Mouse (Mus musculus) central nervous system, embryonic 11.5 days (tissue): ENCODE results near the gene Rhox3a2. TPM values are rescaled to one million over a fixed set of nuclear protein-coding genes. Genes with fewer than 3 reads are reported as not detected.

Experiments used
- polyA plus RNA-seq: library from polyadenylated mRNA; depleted of rRNA; stranded (reverse); fragments of >200 nt; gene quantifications from 2 replicates; pipeline ENCODE4 v1.2.3, GENCODE M21; 2012; rRNA removed

The Rhox3a2 gene
- not detected in 2 replicates for polyA plus RNA-seq

GRCm38 (mm10) chrX:37379728-37380127, at the start of gene Rhox3a2:
Gene Rhox3a2 (plus strand): TSS chrX:37380028.

GRCm38 (mm10) chrX:37390548-37390947, 10.7 kb downstream of the Rhox3a2 start, which contains the start of gene Rhox4a2:
Gene Rhox4a2 (plus strand): TSS chrX:37390848.

GRCm38 (mm10) chrX:37411767-37412166, 31.9 kb downstream of the Rhox3a2 start, which contains the start of gene Rhox2b:
Gene Rhox2b (plus strand): TSS chrX:37412067.

GRCm38 (mm10) chrX:37432194-37432593, 52.4 kb downstream of the Rhox3a2 start, which contains the start of gene Rhox4b:
Gene Rhox4b (plus strand): TSS chrX:37432494.

Other genes starting within 250 kb of the Rhox3a2 start
- gene Akap14, start 211.2 kb upstream of the Rhox3a2 start, polyA plus RNA-seq = 0.09 and 0.16 TPM in 2 replicates
- 149 and 294 TPM in 2 replicates for gene Ndufa1, start 188.9 kb upstream of the Rhox3a2 start, polyA plus RNA-seq
- 8.6 and 11.1 TPM in 2 replicates for gene Rnf113a1, start 188.8 kb upstream of the Rhox3a2 start, polyA plus RNA-seq
- gene Gm9, start 169.0 kb upstream of the Rhox3a2 start, polyA plus RNA-seq = not detected in 2 replicates
- gene Rhox1, start 157.8 kb upstream of the Rhox3a2 start, polyA plus RNA-seq = not detected in 2 replicates
- 0.20 and 0.58 TPM in 2 replicates for gene Rhox2a, start 135.1 kb upstream of the Rhox3a2 start, polyA plus RNA-seq
- gene Rhox3a, start 130.1 kb upstream of the Rhox3a2 start, polyA plus RNA-seq = not detected in 2 replicates
- gene Rhox4a, start 114.7 kb upstream of the Rhox3a2 start, polyA plus RNA-seq = not detected in 2 replicates
- 0.35 and 1.6 TPM in 2 replicates for gene Rhox4a2, start 10.8 kb downstream of the Rhox3a2 start, polyA plus RNA-seq
- 0.21 and 0.82 TPM in 2 replicates for gene Rhox2b, start 32.0 kb downstream of the Rhox3a2 start, polyA plus RNA-seq
- 0.19 and 0.49 TPM in 2 replicates for gene Rhox4b, start 52.5 kb downstream of the Rhox3a2 start, polyA plus RNA-seq
- 0.66 and 1.4 TPM in 2 replicates for gene Rhox2c, start 73.7 kb downstream of the Rhox3a2 start, polyA plus RNA-seq
- 0.48 TPM in 1 of 2 replicates, not detected in the other for gene Rhox3c, start 78.6 kb downstream of the Rhox3a2 start, polyA plus RNA-seq
- gene Rhox4c, start 100.3 kb downstream of the Rhox3a2 start, polyA plus RNA-seq = not detected in 2 replicates
- 0.20 TPM in 1 of 2 replicates, not detected in the other for gene Rhox2d, start 113.4 kb downstream of the Rhox3a2 start, polyA plus RNA-seq
- gene Rhox4d, start 134.3 kb downstream of the Rhox3a2 start, polyA plus RNA-seq = 0.12 and 0.13 TPM in 2 replicates
- gene Rhox2e, start 150.4 kb downstream of the Rhox3a2 start, polyA plus RNA-seq = 0.16 TPM in 1 of 2 replicates, not detected in the other
- not detected in 2 replicates for gene Rhox3e, start 162.0 kb downstream of the Rhox3a2 start, polyA plus RNA-seq
- gene Rhox4e, start 177.4 kb downstream of the Rhox3a2 start, polyA plus RNA-seq = not detected in 2 replicates
- gene Rhox2f, start 191.4 kb downstream of the Rhox3a2 start, polyA plus RNA-seq = 0.15 and 0.30 TPM in 2 replicates
- not detected in 2 replicates for gene Rhox3f, start 201.0 kb downstream of the Rhox3a2 start, polyA plus RNA-seq
- not detected in 2 replicates for gene Rhox4f, start 227.7 kb downstream of the Rhox3a2 start, polyA plus RNA-seq
- not detected in 2 replicates for gene Rhox3g, start 248.6 kb downstream of the Rhox3a2 start, polyA plus RNA-seq